Mouse (Mus musculus): ENCODE measurements at regions not wholly inside any gene's neighbourhood (a gene's known extent, or its start where the extent isn't known, plus 50 kb on each side); places are given as distances from the start of the nearest gene placed in this dataset.

GRCm38 (mm10) chr1:105050584-105051363 is 282.4 kb downstream of the Cdh20 start:
- no peaks in the 10 kb centered on the region for H3K4me1 ChIP-seq (replicated peaks)
- no peak overlapping the region for H3K9ac ChIP-seq
- no peak overlapping the region for H3K4me3 ChIP-seq (replicated peaks)
- no peaks in the 10 kb centered on the region for H3K9me3 ChIP-seq
- ATAC-seq, result no peak
- H3K27ac ChIP-seq, result no peak overlapping the region
- no peak overlapping the region for H3K4me2 ChIP-seq (replicated peaks)
- no peaks in the 10 kb centered on the region for H3K36me3 ChIP-seq
- no peaks in the 10 kb centered on the region for H3K27me3 ChIP-seq (replicated peaks)
- 86% methylated on average over 10 of the region's 10 CpGs for WGBS

Data from intestine, embryonic 15.5 days (tissue).